Mouse (Mus musculus) embryonic stem cell, embryonic (primary cell): Measurements from ENCODE around the gene Slc22a5.

ENCODE experiments used
- CTCF ChIA-PET, 4 experiments: fragments of 300-600 bp in 2 of 4; fragments of 350-600 bp in 2 of 4; sonication (Branson Sonifier 250); formaldehyde crosslinking; loops; one replicate each; lab custom pipeline; 2022; ENCODE audit warnings: inconsistent platforms in 2 of 4; lab: Charles Lee
- POLR2A ChIA-PET, 4 experiments: fragments of 300-600 bp in 2 of 4; fragments of 350-600 bp in 2 of 4; sonication (Branson Sonifier 250); formaldehyde crosslinking; loops; one replicate each; lab custom pipeline; 2022; ENCODE audit warnings: antibody characterized with exemption in 4 of 4, inconsistent platforms in 1 of 4; lab: Charles Lee

Slc22a5 gene

DNA sequence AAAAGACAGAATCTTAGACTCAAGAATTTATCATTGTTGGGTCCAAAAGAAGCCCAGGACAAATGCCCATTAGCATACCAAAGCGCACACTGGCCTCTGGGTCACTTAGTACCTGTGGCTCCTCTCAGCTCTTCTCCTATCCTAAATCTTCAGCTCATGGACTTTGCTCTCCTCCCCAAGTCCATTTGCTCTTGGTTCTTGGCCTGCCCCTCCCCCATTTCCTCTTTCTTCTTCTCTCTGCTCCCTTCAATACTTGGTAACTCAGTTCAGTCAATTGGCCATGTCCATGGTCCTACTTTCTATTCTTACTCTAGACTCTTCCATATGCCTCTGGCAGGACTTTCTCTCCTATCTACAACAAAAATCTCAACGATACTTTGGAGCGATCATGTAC, 69.5 kb downstream of the Slc22a5 start:
- ChIA-PET POLR2A (interaction anchor here in 2 of 4 experiments (0.8 to 1.1 kb wide), 4 partner anchors 11 to 63 kb away, joined by 3 to 4 read pairs (median 3); no protein-coding TSS in a partner anchor), CTCF (interaction anchor here in 2 of 4 experiments (0.6 to 0.7 kb wide), 3 partner anchors 21 to 1556 kb away, joined by 3 to 11 read pairs (median 4); partner anchors contain the start of gene Slc22a5 (in 1 of the 2))

DNA sequence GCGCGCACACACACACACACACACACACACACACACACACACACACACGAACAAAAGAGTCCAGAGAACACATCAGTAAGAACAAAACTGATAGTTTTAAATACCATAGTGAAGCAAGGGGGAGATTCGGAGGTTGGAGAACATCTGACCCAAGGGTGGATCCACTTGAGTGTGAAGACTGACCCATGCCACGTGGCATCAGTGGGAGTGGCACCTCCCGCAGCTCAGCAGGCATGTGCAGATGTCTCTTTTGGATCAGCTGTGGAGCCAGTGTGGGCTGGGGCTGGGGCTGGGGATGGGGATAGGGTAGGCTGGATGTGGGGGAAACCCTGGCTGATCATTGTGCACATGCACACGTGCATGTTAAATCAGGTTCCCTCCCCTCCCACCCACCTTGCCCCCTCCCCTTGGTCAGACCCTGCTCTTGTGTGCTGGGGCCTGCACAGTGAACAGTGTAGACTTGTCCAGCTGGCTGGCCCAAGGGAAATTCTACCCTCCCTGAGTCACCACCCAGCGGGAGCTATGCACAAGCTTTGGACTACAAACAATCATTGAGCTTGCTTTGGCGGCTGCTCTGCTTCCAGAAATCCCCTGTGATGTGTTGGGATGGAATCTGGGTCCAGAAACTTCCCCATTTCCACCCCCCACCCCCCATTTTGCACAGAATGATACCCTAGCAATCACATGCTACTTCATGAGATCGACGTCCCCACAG, 70.1 kb downstream of the Slc22a5 start:
- CTCF ChIA-PET = interaction anchor here in 3 of 4 experiments (0.6 to 1.2 kb wide), 5 partner anchors 21 to 1555 kb away, joined by 3 to 11 read pairs (median 4); partner anchors contain the start of gene Slc22a5 (in 1 of the 3)

DNA sequence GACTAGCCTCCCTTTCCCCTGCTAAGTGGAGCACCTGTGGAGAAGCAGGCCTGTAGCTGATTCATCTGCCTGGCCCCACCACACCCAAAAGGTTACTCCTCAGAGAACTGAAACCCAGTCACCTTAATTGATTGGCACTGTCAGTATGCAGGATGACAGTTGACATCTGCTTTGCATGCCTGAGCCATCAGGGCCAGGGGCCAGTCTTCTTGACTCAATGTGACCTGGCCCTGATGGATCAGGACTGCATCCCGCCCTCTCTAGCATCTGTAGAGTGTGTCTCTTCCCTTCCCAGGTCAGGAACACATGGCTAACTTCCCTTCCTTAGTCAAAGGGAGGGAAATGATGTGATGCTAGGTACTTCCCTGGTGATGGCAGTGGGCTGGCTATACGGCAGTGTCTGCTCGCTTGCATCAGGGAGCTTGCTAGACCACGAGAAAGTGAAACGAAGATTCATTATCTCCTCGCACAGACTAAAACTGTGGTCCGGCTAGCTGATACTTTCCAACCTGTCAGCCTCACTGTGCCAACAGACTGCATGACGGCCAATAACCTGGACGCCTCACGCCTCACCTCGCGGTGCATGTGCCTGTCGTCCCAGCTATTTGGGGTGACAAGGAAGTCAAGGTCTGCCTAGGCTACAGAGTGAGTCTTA, 70.8 kb downstream of the Slc22a5 start:
- ChIA-PET POLR2A (interaction anchor here in 2 of 4 experiments (0.6 to 2.4 kb wide), 5 partner anchors 18 to 66 kb away, joined by 3 to 6 read pairs (median 3); no protein-coding TSS in a partner anchor), CTCF (interaction anchor here in 3 of 4 experiments (0.6 to 1.2 kb wide), 4 partner anchors 10 to 669 kb away, joined by 3 to 5 read pairs (median 4); no protein-coding TSS in a partner anchor)

More for the DNA sequence above, 70.1 kb downstream of the Slc22a5 start:
- POLR2A ChIA-PET = interaction anchor here in 2 of 4 experiments (0.8 to 2.4 kb wide), 5 partner anchors 10 to 63 kb away, joined by 3 to 5 read pairs (median 3); no protein-coding TSS in a partner anchor

DNA sequence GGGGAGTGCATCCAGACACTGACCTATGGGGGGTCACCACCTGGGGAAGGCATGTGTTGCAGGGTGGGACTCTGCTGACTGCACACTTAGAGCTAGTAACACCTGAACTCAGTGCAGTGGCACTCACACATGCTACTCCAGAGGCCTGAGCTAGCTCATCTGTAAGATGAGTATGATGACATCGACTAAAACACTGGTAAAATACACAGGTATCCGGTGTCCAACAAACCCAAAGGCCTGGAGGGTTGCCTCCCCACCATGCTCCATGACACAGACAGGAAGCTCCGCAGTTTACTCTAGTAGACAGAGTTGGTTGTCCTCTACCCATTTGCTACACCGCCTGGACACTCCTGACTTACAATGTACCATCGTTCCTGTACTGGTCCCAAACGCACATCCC, 71.9 kb downstream of the Slc22a5 start:
- CTCF ChIA-PET = interaction anchor here (0.6 to 1.2 kb wide), 5 partner anchors 8 to 1267 kb away, joined by 3 to 10 read pairs (median 4); no protein-coding TSS in a partner anchor
- POLR2A ChIA-PET = interaction anchor here in 2 of 4 experiments (0.6 to 2.4 kb wide), 6 partner anchors 10 to 64 kb away, joined by 3 to 6 read pairs (median 4); no protein-coding TSS in a partner anchor

DNA sequence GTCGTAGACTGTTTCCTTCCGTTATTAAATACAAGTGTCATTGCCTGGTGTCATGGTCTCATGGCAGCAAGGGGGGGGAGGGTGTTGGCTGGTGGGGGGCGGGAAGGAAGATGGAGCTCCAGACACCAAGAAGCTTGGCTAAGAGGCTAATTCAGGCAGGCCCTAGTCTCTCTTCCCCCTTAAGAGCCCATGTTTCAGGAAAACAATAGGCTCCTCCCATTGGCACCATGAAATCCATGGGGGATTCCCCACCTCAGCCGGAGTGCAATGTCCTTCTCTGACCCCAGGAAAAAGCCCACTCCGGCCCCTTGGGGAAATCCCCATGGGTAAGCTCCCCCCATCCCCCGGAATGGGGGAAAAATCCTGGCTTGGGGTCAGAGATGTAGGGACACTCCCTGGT, 72.7 kb downstream of the Slc22a5 start:
- ChIA-PET POLR2A (interaction anchor here in 2 of 4 experiments (0.6 to 2.4 kb wide), 5 partner anchors 10 to 50 kb away, joined by 3 to 6 read pairs (median 4); no protein-coding TSS in a partner anchor), CTCF (interaction anchor here in 3 of 4 experiments (0.6 to 1.2 kb wide), 3 partner anchors 81 to 1267 kb away, joined by 3 to 10 read pairs (median 7); no protein-coding TSS in a partner anchor)

DNA sequence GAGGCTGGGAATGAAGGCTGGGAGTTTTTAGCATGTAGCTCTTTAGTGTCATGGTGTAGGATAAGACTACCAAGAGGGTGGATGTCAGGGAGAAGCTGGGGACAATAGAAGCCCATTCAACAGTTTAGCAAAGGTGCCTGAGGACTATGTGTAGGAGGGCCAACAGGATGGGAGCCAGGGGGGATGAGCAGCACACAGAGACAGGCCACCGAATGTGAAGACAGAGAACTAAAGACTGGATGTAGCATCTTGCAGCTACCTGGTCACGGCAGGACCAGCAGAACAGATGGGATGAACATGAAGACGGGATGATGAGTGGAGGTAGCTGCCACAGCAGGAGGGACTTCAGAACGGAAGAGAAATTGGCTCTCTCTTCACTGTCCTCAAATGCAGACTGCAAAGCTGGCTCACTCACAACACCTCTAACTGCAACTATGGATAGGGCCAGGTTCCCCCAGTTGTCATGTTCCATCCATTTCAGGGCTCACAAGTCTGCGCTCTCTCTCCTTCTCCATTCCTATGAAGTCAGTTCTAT, 74.6 kb downstream of the Slc22a5 start:
- ChIA-PET CTCF (interaction anchor here in 1 of 4 experiments (0.7 to 1.2 kb wide), 2 partner anchors 80 to 351 kb away, joined by 3 to 4 read pairs; no protein-coding TSS in a partner anchor), POLR2A (interaction anchor here in 1 of 4 experiments (0.7 to 2.0 kb wide), 4 partner anchors 14 to 110 kb away, joined by 3 to 5 read pairs (median 4); partner anchors contain the start of gene Rad50)

DNA sequence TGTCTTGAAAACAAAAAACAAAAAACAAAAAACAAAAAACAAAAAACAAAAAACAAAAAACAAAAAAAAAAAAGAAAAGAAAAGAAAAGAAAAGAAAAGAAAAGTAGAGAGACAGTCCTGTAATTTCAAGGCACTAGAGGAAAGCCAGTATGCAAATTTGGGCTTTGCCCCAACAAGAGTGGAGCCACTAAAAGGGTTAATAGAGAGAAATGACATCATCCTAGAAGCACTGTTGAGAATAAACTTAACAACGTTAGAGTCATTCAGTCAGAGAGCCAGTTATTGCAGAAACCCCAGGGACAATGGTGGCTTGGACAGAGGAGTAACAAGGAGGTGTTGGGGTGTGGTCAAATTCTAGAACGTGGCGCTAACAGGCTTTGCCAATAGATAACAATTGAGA, 76.7 kb downstream of the Slc22a5 start:
- POLR2A ChIA-PET = no interaction called here

More for the DNA sequence above, 76.7 kb downstream of the Slc22a5 start:
- CTCF ChIA-PET = no interaction called here
